Mouse (Mus musculus) kidney, postnatal 0 days (tissue): ENCODE results near the gene Gm29797. TPM values are rescaled to one million over a fixed set of nuclear protein-coding genes. Genes with fewer than 3 reads are reported as not detected.

Experiments
- ATAC-seq: fragments of 200-750 bp; cut with Nextera tagmentation; replicated peaks from 2 replicates; pipeline ENCODE4 v1.8.0; 2017; ENCODE audit warnings: low read depth, moderate number of reproducible peaks, moderate TSS enrichment, moderate library complexity; ENCODE audit not compliant: low FRiP score
- DNase-seq: peaks from one replicate; pipeline ENCODE4 v3.0.0-alpha.2; 2016; ENCODE audit warnings: low spot score
- H3K27ac ChIP-seq: fragments of 300-500 bp; sonication (generic); 2 replicates; pipeline ENCODE4 v1.5.1; 2014; ENCODE audit warnings: mild to moderate bottlenecking
- H3K27me3 ChIP-seq: fragments of 300-500 bp; sonication (generic); 2 replicates; pipeline ENCODE4 v1.6.1; 2014; ENCODE audit warnings: low read length, mixed read lengths; ENCODE audit not compliant: insufficient read depth
- H3K36me3 ChIP-seq: fragments of 300-500 bp; sonication (generic); 2 replicates; pipeline ENCODE4 v1.6.1; 2014; ENCODE audit warnings: low read length, mixed read lengths; ENCODE audit not compliant: insufficient read depth
- H3K4me1 ChIP-seq: fragments of 300-500 bp; sonication (generic); replicated peaks from 2 replicates; pipeline ENCODE4 v1.6.1; 2014; ENCODE audit warnings: antibody characterized with exemption, low read length, mixed read lengths; ENCODE audit not compliant: insufficient read depth
- H3K4me2 ChIP-seq: fragments of 300-500 bp; sonication (generic); 2 replicates; pipeline ENCODE4 v1.6.1; 2014; ENCODE audit warnings: mild to moderate bottlenecking, low read length, moderate library complexity, mixed read lengths
- H3K4me3 ChIP-seq: fragments of 300-500 bp; sonication (generic); replicated peaks from 2 replicates; pipeline ENCODE4 v1.5.1; 2014; ENCODE audit warnings: low read depth, low read length
- H3K9ac ChIP-seq: fragments of 300-500 bp; sonication (generic); 2 replicates; pipeline ENCODE4 v1.6.1; 2014; ENCODE audit warnings: low read depth, low read length
- H3K9me3 ChIP-seq: fragments of 300-500 bp; sonication (generic); replicated peaks from 2 replicates; pipeline ENCODE4 v1.6.1; 2016; ENCODE audit warnings: low read length, inconsistent platforms, mixed read lengths
- CTCF ChIP-seq: IDR thresholded peaks from 2 replicates; pipeline ENCODE4 v1.5.1; 2016; ENCODE audit warnings: antibody characterized with exemption, low read depth, mild to moderate bottlenecking, moderate library complexity
- WGBS: fragments of 180-500 bp; shearing (Covaris S2); extraction: QIAGEN DNeasy Blood & Tissue Kit; methylation state at CpG from one replicate; pipeline ENCODE4 v1.1.7; 2014; 5-methylcytosine and 5-hydroxymethylcytosine counted together
- polyA plus RNA-seq: library from polyadenylated mRNA; unstranded; fragments of >200 nt; fragmentation: Nextera tagmentation; extraction: Ambion mirVana; gene quantifications from 2 replicates; pipeline ENCODE4 v1.2.1, GENCODE M21; 2015

Gm29797 gene
- polyA plus RNA-seq, 1 experiment from 2014 or later: not detected

DNA sequence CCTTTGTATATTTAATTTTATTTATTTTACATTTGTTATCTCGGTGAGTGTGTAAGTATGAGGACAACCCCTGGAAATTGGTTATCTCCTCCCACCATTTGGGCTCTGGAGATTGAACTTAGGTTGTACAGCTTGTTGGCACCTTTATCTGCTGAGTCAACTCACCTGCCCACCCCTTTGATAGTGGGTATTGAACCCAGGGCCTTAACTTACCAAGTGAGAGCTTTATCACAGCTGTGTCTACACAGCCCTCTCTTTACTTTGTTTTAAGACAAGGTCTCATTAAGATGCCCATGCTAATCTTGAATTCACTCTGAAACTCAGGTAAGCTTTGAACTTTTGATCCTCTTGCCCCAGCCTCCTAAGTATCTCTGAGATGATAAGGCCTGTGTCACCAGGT, 25.1 kb downstream of the Gm29797 start:
- H3K27me3 ChIP-seq: no peaks in the 10 kb centered on the region
- WGBS: 91% methylated on average over 1 of the region's 1 CpGs
- TF ChIP-seq CTCF: no peak
- no peak for ATAC-seq
- H3K9me3 ChIP-seq: no peaks in the 10 kb centered on the region
- no peak overlapping the region for H3K27ac ChIP-seq
- no peak overlapping the region for H3K4me3 ChIP-seq
- no peak overlapping the region for H3K4me2 ChIP-seq
- DNase-seq: no peak
- 0 out of 2 replicates have a peak, but pooled peaks cover 5% of the 10 kb centered on the region for H3K36me3 ChIP-seq
- no peak overlapping the region for H3K9ac ChIP-seq
- H3K4me1 ChIP-seq: peaks cover 6% of the 10 kb centered on the region; the same call in 1 of the 2 replicates

DNA sequence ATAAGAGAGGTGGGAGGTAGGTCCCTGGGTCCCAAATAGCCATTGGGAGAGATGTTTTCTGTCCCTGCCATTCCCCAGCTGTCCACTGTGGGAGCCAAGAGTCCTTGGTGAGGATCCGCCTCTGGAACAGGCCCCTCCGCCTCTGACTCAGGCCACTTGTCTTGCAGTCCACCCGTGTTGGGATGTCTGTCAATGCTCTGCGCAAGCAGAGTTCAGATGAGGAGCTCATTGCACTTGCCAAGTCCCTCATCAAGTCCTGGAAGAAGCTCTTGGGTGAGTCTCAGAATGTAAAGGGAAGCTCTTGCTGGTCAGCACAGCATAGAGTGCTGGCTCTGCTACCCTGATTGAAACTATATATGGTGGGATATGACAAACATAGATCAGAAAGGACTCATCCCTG, 26.5 kb downstream of the Gm29797 start:
- H3K4me2 ChIP-seq: no peak overlapping the region
- H3K36me3 ChIP-seq: peaks cover 11% of the 10 kb centered on the region; the same call in 1 of the 2 replicates
- WGBS: 59% methylated on average over 4 of the region's 4 CpGs
- H3K9ac ChIP-seq: no peak overlapping the region
- DNase-seq (no peak), ATAC-seq (no peak)
- H3K27ac ChIP-seq: no peak overlapping the region
- H3K27me3 ChIP-seq: no peaks in the 10 kb centered on the region
- no peak for TF ChIP-seq CTCF
- H3K4me1 ChIP-seq: peaks cover 6% of the 10 kb centered on the region; the same call in 1 of the 2 replicates
- no peak overlapping the region for H3K4me3 ChIP-seq
- no peaks in the 10 kb centered on the region for H3K9me3 ChIP-seq

DNA sequence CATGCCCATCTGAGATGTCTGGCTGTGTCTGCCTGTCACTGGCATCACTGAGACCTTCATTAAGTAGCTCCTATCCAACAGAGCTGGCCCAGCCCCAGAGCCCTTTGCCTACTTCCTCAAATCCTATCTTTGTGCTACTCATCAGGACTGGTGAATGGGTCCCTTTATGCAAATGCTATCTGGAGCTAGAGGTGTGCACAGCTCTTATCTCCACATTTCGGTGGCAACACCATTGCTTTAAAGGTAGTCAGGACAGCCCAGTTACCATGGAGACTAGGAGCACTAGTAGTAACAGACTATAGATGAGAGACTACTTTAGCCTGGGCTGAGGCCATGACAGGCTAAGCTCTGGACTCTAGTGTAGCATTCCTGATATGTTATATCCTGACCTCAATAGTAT, 27.9 kb downstream of the Gm29797 start:
- H3K27ac ChIP-seq: no peak overlapping the region
- no peaks in the 10 kb centered on the region for H3K27me3 ChIP-seq
- H3K36me3 ChIP-seq: peaks cover 17% of the 10 kb centered on the region
- no peaks in the 10 kb centered on the region for H3K9me3 ChIP-seq
- H3K4me3 ChIP-seq: no peak overlapping the region
- H3K4me2 ChIP-seq: no peak overlapping the region
- peaks cover 6% of the 10 kb centered on the region; the same call in 1 of the 2 replicates for H3K4me1 ChIP-seq
- no peak for TF ChIP-seq CTCF
- DNase-seq (no peak), ATAC-seq (no peak)
- H3K9ac ChIP-seq: no peak overlapping the region
- 77% methylated on average over 1 of the region's 1 CpGs for WGBS

DNA sequence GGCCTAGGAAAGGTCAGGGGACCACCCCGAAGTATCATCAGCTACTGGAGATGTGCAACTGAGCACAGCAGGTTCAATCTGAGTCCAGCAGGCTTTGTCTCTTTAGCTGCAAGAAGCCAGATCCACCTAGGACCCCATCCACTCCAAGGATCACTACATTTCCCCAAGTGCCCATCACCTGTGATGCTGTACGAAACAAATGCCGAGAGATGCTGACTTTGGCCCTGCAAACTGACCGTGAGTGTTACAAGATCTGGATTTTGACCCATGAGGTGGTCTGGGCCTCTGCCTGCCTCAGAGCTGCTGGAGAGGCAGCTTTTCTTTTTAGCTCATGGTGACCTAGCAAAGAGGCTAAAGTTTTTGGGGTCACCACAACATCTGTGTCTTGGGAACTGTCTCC, 28.9 kb downstream of the Gm29797 start:
- no peak for TF ChIP-seq CTCF

DNA sequence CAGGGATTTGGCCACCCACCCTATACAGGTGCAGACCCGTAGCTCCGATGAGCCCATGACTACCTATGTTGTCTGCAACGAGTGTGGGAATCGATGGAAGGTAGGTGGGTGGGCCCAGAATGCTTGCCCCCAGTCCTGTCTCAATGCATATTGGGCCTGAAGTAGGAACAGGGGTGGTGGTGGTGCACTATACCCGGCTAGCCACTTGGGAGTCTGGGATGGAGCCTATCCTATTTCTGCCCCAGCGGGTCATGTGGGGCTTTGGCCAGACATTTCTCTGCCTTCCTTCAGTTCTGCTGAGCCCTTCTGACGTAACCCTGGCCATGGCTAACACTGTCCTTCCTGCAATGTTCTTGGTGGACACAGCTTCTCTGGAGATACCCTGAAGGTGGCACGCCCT, 30.8 kb downstream of the Gm29797 start:
- H3K36me3 ChIP-seq: peaks cover 20% of the 10 kb centered on the region
- no peaks in the 10 kb centered on the region for H3K27me3 ChIP-seq
- H3K4me3 ChIP-seq: no peak overlapping the region
- 96% methylated on average over 8 of the region's 8 CpGs for WGBS
- H3K27ac ChIP-seq: no peak overlapping the region
- no peak overlapping the region for H3K4me2 ChIP-seq
- no peaks in the 10 kb centered on the region for H3K4me1 ChIP-seq
- ATAC-seq (no peak), DNase-seq (no peak)
- no peaks in the 10 kb centered on the region for H3K9me3 ChIP-seq
- TF ChIP-seq CTCF: no peak
- H3K9ac ChIP-seq: no peak overlapping the region

More for the DNA sequence above, 28.9 kb downstream of the Gm29797 start:
- Histone ChIP-seq H3K27ac (no peak overlapping the region), H3K27me3 (no peaks in the 10 kb centered on the region), H3K4me3 (no peak overlapping the region), H3K4me2 (no peak overlapping the region), H3K4me1 (peaks cover 4% of the 10 kb centered on the region; the same call in 1 of the 2 replicates), H3K36me3 (peaks cover 20% of the 10 kb centered on the region), H3K9ac (no peak overlapping the region), H3K9me3 (no peaks in the 10 kb centered on the region)
- DNase-seq (no peak), ATAC-seq (no peak)
- WGBS: 91% methylated on average over 4 of the region's 4 CpGs

DNA sequence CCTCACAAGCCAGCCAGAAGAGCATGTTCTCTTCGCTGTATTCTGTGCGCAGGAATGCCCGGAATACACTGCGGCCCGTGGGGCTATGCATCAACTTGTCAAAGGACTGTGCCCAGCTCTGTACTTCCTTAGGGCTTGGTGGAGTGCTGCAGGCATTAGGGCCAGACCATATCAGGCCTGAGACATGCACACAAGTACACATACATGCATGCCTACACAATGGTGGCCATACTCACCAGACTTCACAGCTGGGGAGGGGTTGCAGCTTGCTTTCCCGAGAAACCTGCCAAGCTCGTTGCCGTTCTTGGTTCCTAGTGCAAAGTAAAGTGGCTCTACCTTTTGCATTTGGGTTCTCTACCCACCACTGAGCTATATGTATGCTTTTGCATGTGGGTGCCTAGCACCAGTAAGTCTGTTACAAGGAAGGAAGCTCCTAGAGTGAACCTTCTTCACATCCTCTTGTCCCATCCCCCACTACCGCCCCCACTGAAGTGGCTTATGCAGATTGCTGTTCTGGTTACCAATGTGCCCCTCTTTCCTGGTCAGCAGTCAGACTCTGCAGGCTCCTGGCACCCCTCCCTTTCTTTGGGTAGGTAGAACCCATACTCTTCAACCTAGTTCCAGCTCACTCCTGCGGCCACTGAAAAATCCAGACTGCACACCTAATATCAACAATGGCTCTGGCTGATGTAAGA, 32.8 kb downstream of the Gm29797 start:
- no peaks in the 10 kb centered on the region for H3K9me3 ChIP-seq
- H3K4me2 ChIP-seq: no peak overlapping the region
- ATAC-seq (no peak), DNase-seq (no peak)
- H3K4me1 ChIP-seq: 0 out of 2 replicates have a peak, but pooled peaks cover 6% of the 10 kb centered on the region
- no peaks in the 10 kb centered on the region for H3K27me3 ChIP-seq
- WGBS: 91% methylated on average over 10 of the region's 10 CpGs
- H3K27ac ChIP-seq: no peak overlapping the region
- peaks cover 20% of the 10 kb centered on the region for H3K36me3 ChIP-seq
- no peak overlapping the region for H3K4me3 ChIP-seq
- TF ChIP-seq CTCF: no peak
- H3K9ac ChIP-seq: no peak overlapping the region

DNA sequence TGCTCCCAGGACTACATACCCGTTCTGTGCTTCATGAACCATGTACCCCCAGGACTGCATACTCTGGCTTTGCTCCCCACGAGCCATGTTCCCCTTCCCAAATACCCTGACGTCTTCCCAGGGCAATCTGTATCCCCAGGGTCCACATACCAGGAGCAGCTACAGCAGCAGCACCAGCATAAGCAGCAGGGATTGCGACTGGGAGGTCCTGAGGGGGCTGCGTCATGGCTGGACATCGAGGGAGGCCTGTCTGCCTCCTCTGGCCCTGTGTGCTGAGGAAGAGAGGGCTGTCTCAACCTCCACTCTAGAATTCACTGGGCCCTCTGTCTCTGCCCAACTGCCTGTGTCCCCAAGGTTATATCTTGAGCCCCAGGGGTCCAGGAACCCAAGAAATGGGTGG, 34.2 kb downstream of the Gm29797 start:
- Histone ChIP-seq H3K9ac (no peak overlapping the region), H3K4me2 (no peak overlapping the region), H3K27me3 (no peaks in the 10 kb centered on the region), H3K4me1 (0 out of 2 replicates have a peak, but pooled peaks cover 6% of the 10 kb centered on the region), H3K36me3 (peaks cover 15% of the 10 kb centered on the region), H3K4me3 (no peak overlapping the region), H3K9me3 (no peaks in the 10 kb centered on the region), H3K27ac (no peak overlapping the region)
- no peak for TF ChIP-seq CTCF
- 85% methylated on average over 6 of the region's 6 CpGs for WGBS
- ATAC-seq: no peak
- DNase-seq: no peak
